Mouse (Mus musculus): ENCODE measurements around the gene Spryd3. TPM values are rescaled to one million over a fixed set of nuclear protein-coding genes. Genes with fewer than 3 reads are reported as not detected.

Gene Spryd3
- total and polyA plus RNA-seq, 3 experiments: 29.3 to 35.4 TPM; not detected in 1

DNA sequence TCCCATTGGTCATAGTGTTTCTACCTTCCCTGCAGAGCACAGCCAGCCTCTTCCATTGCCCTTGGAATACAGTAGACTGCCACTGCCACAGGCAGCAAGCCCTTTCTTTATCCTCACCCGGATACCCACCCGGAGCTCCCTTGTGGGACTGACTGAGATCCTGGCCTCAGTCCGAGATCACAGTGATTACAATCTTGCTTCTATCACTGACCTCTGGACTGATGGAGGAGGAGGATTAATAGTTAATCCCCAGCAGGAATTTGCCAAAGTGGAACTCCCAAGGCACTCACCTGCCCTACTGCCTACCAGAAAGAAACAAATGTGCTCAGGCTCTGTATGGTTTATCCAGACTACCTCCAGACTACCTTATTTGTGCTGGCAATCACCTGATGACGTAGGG lies 13.5 kb upstream of the Spryd3 start:
- Histone ChIP-seq H3K4me1 (ENCODE audit: control insufficient read depth in 1 of 2, insufficient read depth in 2 of 2, low read length in 2 of 2) (peaks cover 13 to 22% of the 10 kb centered on the region in 2 experiments), H3K27me3 (ENCODE audit: control insufficient read depth in 1 of 2, insufficient read depth in 2 of 2, low read length in 2 of 2) (no peaks in the 10 kb centered on the region), H3K9ac (ENCODE audit: control insufficient read depth, low read depth, low read length, poor library complexity, severe bottlenecking) (peak overlapping the region; percentile 82)

DNA sequence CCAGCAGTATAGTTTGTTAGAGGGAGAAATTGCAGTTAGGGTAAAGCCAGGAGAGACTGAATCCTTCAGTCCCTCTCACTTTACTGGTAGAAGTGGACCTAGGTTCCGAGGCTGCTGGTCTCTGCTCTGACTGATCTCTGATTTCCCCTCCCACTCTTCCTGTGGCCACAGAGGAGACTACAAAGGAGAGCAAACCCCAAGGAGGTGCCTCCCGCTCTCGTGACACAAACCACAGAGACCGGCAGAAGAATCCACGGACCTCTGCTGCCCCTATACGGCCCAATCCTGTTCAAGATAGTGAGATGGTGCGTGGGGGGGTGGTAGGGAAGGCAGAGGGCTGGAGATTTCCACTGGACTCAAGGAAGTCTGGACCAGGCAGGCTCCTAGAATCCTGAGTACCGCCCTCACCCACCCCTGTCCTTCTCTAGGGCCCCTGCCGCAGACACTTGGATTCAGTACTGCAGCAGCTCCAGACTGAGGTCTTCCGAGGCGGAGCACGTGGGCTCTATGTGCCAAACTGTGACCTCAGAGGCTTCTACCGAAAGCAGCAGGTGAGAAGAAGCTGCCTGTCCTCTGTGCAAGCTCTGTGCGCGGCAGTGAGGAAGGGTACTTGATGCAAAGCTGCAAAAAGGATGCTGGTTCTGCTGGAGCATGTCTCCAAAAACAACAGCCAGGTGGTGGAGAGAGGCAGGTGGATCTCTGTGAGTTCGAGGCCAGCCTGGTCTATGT lies 11.8 kb upstream of the Spryd3 start:
- Histone ChIP-seq H3K4me1 (ENCODE audit: control insufficient read depth in 1 of 2, insufficient read depth in 2 of 2, low read length in 2 of 2) (peaks cover 13 to 22% of the 10 kb centered on the region in 2 experiments), H3K4me3 (ENCODE audit: control insufficient read depth in 1 of 2, insufficient read depth in 1 of 2, low read depth in 2 of 2, low read length in 2 of 2) (no peak overlapping the region), H3K27me3 (ENCODE audit: control insufficient read depth in 1 of 2, insufficient read depth in 2 of 2, low read length in 2 of 2) (no peaks in the 10 kb centered on the region), H3K9me3 (replicated peaks; ENCODE audit: insufficient read depth, low read length) (no peaks in the 10 kb centered on the region), H3K9ac (ENCODE audit: control insufficient read depth, low read depth, low read length, poor library complexity, severe bottlenecking) (no peak overlapping the region), H3K27ac (ENCODE audit: control insufficient read depth, low read depth, low read length) (no peak overlapping the region), H3K36me3 (ENCODE audit: control insufficient read depth in 1 of 2, insufficient read depth in 2 of 2, low read length in 2 of 2) (peaks cover 0 to 21% of the 10 kb centered on the region in 2 experiments; a peak in 3 of 4 replicates), H3K79me2 (ENCODE audit: control insufficient read depth, insufficient read depth, low read length, poor library complexity) (peaks cover 13% of the 10 kb centered on the region)
- TF ChIP-seq E2F4 (IDR thresholded peaks at IDR 0.05; ENCODE audit: borderline replicate concordance, low read depth, low read length): no peak
- TF ChIP-seq RCOR1 (IDR thresholded peaks at IDR 0.05; ENCODE audit: low read depth, low read length): no peak
- TF ChIP-seq MAFK (IDR thresholded peaks at IDR 0.05; ENCODE audit: borderline replicate concordance, low read depth, low read length): no peak
- TF ChIP-seq POLR2A (IDR thresholded peaks at IDR 0.05; ENCODE audit: control insufficient read depth in 1 of 2, insufficient read depth in 1 of 2, low read depth in 1 of 2, low read length in 2 of 2, poor library complexity in 1 of 2): no peak
- no peak for TF ChIP-seq KAT2A (conservative IDR thresholded peaks at IDR 0.05; ENCODE audit: low read depth, low read length)
- no peak for TF ChIP-seq TBP (IDR thresholded peaks at IDR 0.05; ENCODE audit: low read depth, low read length)
- TF ChIP-seq SMC3 (IDR thresholded peaks at IDR 0.05; ENCODE audit: low read depth, low read length): no peak
- TF ChIP-seq SIN3A (IDR thresholded peaks at IDR 0.05; ENCODE audit: low read length): no peak
- TF ChIP-seq EP300 (IDR thresholded peaks at IDR 0.05; ENCODE audit: low read depth in 1 of 2, low read length in 2 of 2): no peak
- no peak for TF ChIP-seq CTCF (IDR thresholded peaks at IDR 0.05 in 2 of 3, conservative IDR thresholded peaks at IDR 0.05 in 1 of 3; ENCODE audit: control insufficient read depth in 1 of 3, insufficient read depth in 1 of 3, low read depth in 2 of 3, low read length in 3 of 3, poor library complexity in 1 of 3, severe bottlenecking in 1 of 3)
- DNase-seq (ENCODE audit: low read depth, low spot score): no peak

More for the DNA sequence above, 13.5 kb upstream of the Spryd3 start:
- Histone ChIP-seq H3K9me3 (replicated peaks; ENCODE audit: insufficient read depth, low read length) (no peaks in the 10 kb centered on the region), H3K79me2 (ENCODE audit: control insufficient read depth, insufficient read depth, low read length, poor library complexity) (peaks cover 13% of the 10 kb centered on the region), H3K36me3 (ENCODE audit: control insufficient read depth in 1 of 2, insufficient read depth in 2 of 2, low read length in 2 of 2) (peaks cover 0 to 21% of the 10 kb centered on the region in 2 experiments; a peak in 3 of 4 replicates), H3K4me3 (ENCODE audit: control insufficient read depth in 1 of 2, insufficient read depth in 1 of 2, low read depth in 2 of 2, low read length in 2 of 2) (peak overlapping the region in 1 of 2 experiments; percentile 76; a peak in 2 of 4 replicates), H3K27ac (ENCODE audit: control insufficient read depth, low read depth, low read length) (peak overlapping the region; percentile 93)
- TF ChIP-seq RCOR1 (IDR thresholded peaks at IDR 0.05; ENCODE audit: low read depth, low read length) (no peak), CHD2 (IDR thresholded peaks at IDR 0.05; ENCODE audit: low read length) (no peak), TAL1 (IDR thresholded peaks at IDR 0.05; ENCODE audit: low read length) (no peak)
- no peak for DNase-seq (ENCODE audit: low read depth, low spot score)

DNA sequence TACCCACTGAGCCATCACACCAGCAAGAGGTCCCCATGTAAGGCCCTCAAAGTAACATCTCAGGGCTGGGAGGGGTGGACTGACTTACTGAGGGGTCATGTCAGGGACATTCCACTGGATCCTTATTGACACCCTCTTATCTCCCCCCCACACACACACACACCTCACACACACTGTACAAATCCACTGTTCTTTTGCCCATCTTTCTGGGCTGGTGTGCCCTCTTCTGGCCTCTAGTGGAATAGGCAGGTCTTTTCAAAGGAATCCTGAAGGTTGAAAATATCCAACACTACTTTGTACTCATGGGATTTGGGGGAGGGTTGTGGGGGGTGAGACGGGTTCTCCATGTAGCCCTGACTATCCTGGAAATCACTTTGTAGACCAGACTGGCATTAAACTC lies 10.8 kb upstream of the Spryd3 start:
- H3K9ac ChIP-seq (ENCODE audit: control insufficient read depth, low read depth, low read length, poor library complexity, severe bottlenecking): no peak overlapping the region
- no peaks in the 10 kb centered on the region for H3K9me3 ChIP-seq (replicated peaks; ENCODE audit: insufficient read depth, low read length)
- peaks cover 11% of the 10 kb centered on the region for H3K79me2 ChIP-seq (ENCODE audit: control insufficient read depth, insufficient read depth, low read length, poor library complexity)
- no peak overlapping the region for H3K27ac ChIP-seq (ENCODE audit: control insufficient read depth, low read depth, low read length)
- H3K27me3 ChIP-seq (ENCODE audit: control insufficient read depth in 1 of 2, insufficient read depth in 2 of 2, low read length in 2 of 2): no peaks in the 10 kb centered on the region
- peaks cover 0 to 21% of the 10 kb centered on the region in 2 experiments; a peak in 2 of 4 replicates for H3K36me3 ChIP-seq (ENCODE audit: control insufficient read depth in 1 of 2, insufficient read depth in 2 of 2, low read length in 2 of 2)
- H3K4me3 ChIP-seq (ENCODE audit: control insufficient read depth in 1 of 2, insufficient read depth in 1 of 2, low read depth in 2 of 2, low read length in 2 of 2): no peak overlapping the region
- H3K4me1 ChIP-seq (ENCODE audit: control insufficient read depth in 1 of 2, insufficient read depth in 2 of 2, low read length in 2 of 2): peaks cover 12 to 22% of the 10 kb centered on the region in 2 experiments
- peak; percentile 89 for DNase-seq (ENCODE audit: low read depth, low spot score)
- TF ChIP-seq EP300 (IDR thresholded peaks at IDR 0.05; ENCODE audit: low read depth in 1 of 2, low read length in 2 of 2) (no peak; a peak in 1 of 4 replicates), ZKSCAN1 (IDR thresholded peaks at IDR 0.05; ENCODE audit: low read depth, low read length) (no peak), ZMIZ1 (IDR thresholded peaks at IDR 0.05; ENCODE audit: low read depth, low read length) (no peak), KAT2A (conservative IDR thresholded peaks at IDR 0.05; ENCODE audit: low read depth, low read length) (no peak), POLR2AphosphoS2 (IDR thresholded peaks at IDR 0.05; ENCODE audit: low read length) (no peak), JUND (IDR thresholded peaks at IDR 0.05; ENCODE audit: low read depth, low read length) (0 out of 2 replicates have a peak, but pooled peaks have one; percentile 11), SIN3A (IDR thresholded peaks at IDR 0.05; ENCODE audit: low read length) (peak; percentile 64; the same call in 1 of the 2 replicates), RAD21 (IDR thresholded peaks at IDR 0.05; ENCODE audit: low read depth, low read length) (peak; percentile 79), POLR2A (IDR thresholded peaks at IDR 0.05; ENCODE audit: control insufficient read depth in 1 of 2, insufficient read depth in 1 of 2, low read depth in 1 of 2, low read length in 2 of 2, poor library complexity in 1 of 2) (no peak), RCOR1 (IDR thresholded peaks at IDR 0.05; ENCODE audit: low read depth, low read length) (no peak), MYB (IDR thresholded peaks at IDR 0.05; ENCODE audit: low read depth, low read length) (no peak), CTCF (IDR thresholded peaks at IDR 0.05 in 2 of 3, conservative IDR thresholded peaks at IDR 0.05 in 1 of 3; ENCODE audit: control insufficient read depth in 1 of 3, insufficient read depth in 1 of 3, low read depth in 2 of 3, low read length in 3 of 3, poor library complexity in 1 of 3, severe bottlenecking in 1 of 3) (peak; percentile 74 to 97 (median 88)), SMC3 (IDR thresholded peaks at IDR 0.05; ENCODE audit: low read depth, low read length) (peak; percentile 74), USF1 (IDR thresholded peaks at IDR 0.05; ENCODE audit: low read depth, low read length) (no peak), MXI1 (IDR thresholded peaks at IDR 0.05; ENCODE audit: low read depth, low read length) (peak; percentile 46; the same call in 1 of the 2 replicates), HCFC1 (IDR thresholded peaks at IDR 0.05; ENCODE audit: low read depth, low read length) (0 out of 2 replicates have a peak, but pooled peaks have one; percentile 33), TCF12 (IDR thresholded peaks at IDR 0.05; ENCODE audit: low read depth, low read length) (0 out of 2 replicates have a peak, but pooled peaks have one; percentile 34), TAL1 (IDR thresholded peaks at IDR 0.05; ENCODE audit: low read length) (peak; percentile 64), TBP (IDR thresholded peaks at IDR 0.05; ENCODE audit: low read depth, low read length) (peak; percentile 55; the same call in 1 of the 2 replicates)
